Mouse (Mus musculus) megakaryocyte, embryonic 14.5 days (primary cell): ENCODE results near the gene Foxo4.

Source experiments
- FLI1 ChIP-seq: IDR thresholded peaks from 2 replicates; pipeline ENCODE4 v1.6.1; 2012; ENCODE audit warnings: low read length, inconsistent platforms, mixed read lengths
- GATA1 ChIP-seq: IDR thresholded peaks from 3 replicates; pipeline ENCODE4 v1.6.1; 2012; ENCODE audit warnings: mixed read lengths, low read length, inconsistent platforms, borderline replicate concordance

DNA sequence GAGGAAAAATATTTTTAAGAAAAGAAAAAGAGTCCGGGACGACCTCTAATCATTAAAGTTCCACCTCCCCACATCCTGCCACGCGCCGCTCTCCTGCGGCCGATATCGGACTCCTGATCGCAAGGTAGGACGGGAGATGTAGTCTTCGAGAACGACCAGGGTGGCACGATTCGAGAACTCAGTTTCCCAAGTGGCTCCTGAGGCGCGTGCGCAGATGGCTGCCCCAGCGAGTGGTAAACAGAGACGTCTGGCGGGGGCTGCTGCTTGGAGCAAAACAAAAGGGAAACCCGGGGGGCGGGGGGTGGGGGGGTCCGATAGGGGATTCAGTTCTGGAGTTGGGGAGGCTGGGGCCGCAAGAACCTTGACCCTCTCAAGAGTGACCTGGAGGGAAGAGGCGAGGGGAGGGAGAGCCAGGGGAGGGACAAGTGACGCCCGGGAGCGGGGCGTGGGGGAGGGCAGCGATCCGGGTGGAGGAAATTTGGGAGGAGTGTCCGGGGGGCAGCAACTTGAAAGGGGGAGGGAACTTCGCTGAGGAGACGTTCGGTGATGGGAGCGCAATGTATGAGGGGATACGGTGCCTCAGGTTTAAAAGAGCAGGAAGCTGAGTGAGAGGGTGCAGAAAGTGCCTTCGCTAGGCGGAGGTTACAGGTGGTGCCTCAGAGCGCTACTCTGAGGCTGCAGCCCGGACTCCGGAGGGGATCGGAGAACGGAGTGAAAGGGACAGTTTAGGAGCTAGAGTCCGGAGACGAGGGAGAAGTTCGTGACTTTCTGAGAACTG is at the start of gene Foxo4:
- TF ChIP-seq FLI1, result no peak
- no peak for TF ChIP-seq GATA1
